Mouse (Mus musculus) embryonic stem cell, embryonic (primary cell): ENCODE measurements around the gene Gm10842.

Source experiments
- CTCF ChIA-PET, 4 experiments: fragments of 300-600 bp in 2 of 4; fragments of 350-600 bp in 2 of 4; sonication (Branson Sonifier 250); formaldehyde crosslinking; loops; one replicate each; lab custom pipeline; 2022; ENCODE audit warnings: inconsistent platforms in 2 of 4; lab: Charles Lee
- POLR2A ChIA-PET, 4 experiments: fragments of 300-600 bp in 2 of 4; fragments of 350-600 bp in 2 of 4; sonication (Branson Sonifier 250); formaldehyde crosslinking; loops; one replicate each; lab custom pipeline; 2022; ENCODE audit warnings: antibody characterized with exemption in 4 of 4, inconsistent platforms in 1 of 4; lab: Charles Lee

Gm10842 gene

GRCm38 (mm10) chr11:105178516-105178915 lies 31.8 kb downstream of the Gm10842 start, which contains the start of gene Tlk2:
Gene Tlk2 (plus strand): TSS chr11:105178807.
- CTCF ChIA-PET, result interaction anchor here in 2 of 4 experiments (0.6 kb wide), 2 partner anchors 49 to 1974 kb away, joined by 3 read pairs; no protein-coding TSS in a partner anchor

GRCm38 (mm10) chr11:105179523-105179922 lies 32.8 kb downstream of the Gm10842 start:
- POLR2A ChIA-PET, result interaction anchor here (0.6 to 6.1 kb wide), 12 partner anchors 11 to 962 kb away, joined by 3 to 73 read pairs (median 7); partner anchors contain the start of gene Mettl2 (in 2 of the 4)
- CTCF ChIA-PET, result no interaction called here

More at GRCm38 (mm10) chr11:105178516-105178915, 31.8 kb downstream of the Gm10842 start, which contains the start of gene Tlk2:
- POLR2A ChIA-PET, result interaction anchor here in 3 of 4 experiments (0.9 to 6.1 kb wide), 10 partner anchors 9 to 41 kb away, joined by 3 to 73 read pairs (median 6); no protein-coding TSS in a partner anchor

GRCm38 (mm10) chr11:105180471-105181091 lies 33.9 kb downstream of the Gm10842 start:
- POLR2A ChIA-PET, result interaction anchor here (0.6 to 6.1 kb wide), 29 partner anchors 10 to 1617 kb away, joined by 3 to 73 read pairs (median 6); partner anchors contain the start of genes Mettl2 (in 3 of the 4), Itgb3 (in 1 of the 4) and Taco1 (in 1 of the 4)
- CTCF ChIA-PET, result interaction anchor here in 2 of 4 experiments (0.6 to 1.9 kb wide), 3 partner anchors 9 to 12 kb away, joined by 4 to 5 read pairs (median 4); no protein-coding TSS in a partner anchor

GRCm38 (mm10) chr11:105181126-105181637 lies 34.5 kb downstream of the Gm10842 start:
- ChIA-PET CTCF (interaction anchor here in 3 of 4 experiments (0.6 to 1.9 kb wide), 5 partner anchors 10 to 207 kb away, joined by 3 to 5 read pairs (median 4); no protein-coding TSS in a partner anchor), POLR2A (interaction anchor here (0.6 to 6.1 kb wide), 36 partner anchors 10 to 1618 kb away, joined by 3 to 73 read pairs (median 5); partner anchors contain the start of genes Mettl2 (in 3 of the 4), Itgb3 (in 1 of the 4) and Taco1 (in 1 of the 4))

GRCm38 (mm10) chr11:105181689-105182460 lies 35.2 kb downstream of the Gm10842 start:
- CTCF ChIA-PET, result interaction anchor here (0.5 to 1.9 kb wide), 10 partner anchors 11 to 533 kb away, joined by 3 to 5 read pairs (median 4); no protein-coding TSS in a partner anchor

GRCm38 (mm10) chr11:105182461-105182855 lies 35.8 kb downstream of the Gm10842 start:
- CTCF ChIA-PET, result interaction anchor here in 3 of 4 experiments (0.6 to 1.9 kb wide), 4 partner anchors 11 to 533 kb away, joined by 3 to 5 read pairs (median 4); no protein-coding TSS in a partner anchor

More at GRCm38 (mm10) chr11:105181689-105182460, 35.2 kb downstream of the Gm10842 start:
- POLR2A ChIA-PET, result interaction anchor here (0.6 to 6.1 kb wide), 40 partner anchors 10 to 970 kb away, joined by 3 to 73 read pairs (median 5); partner anchors contain the start of genes Mettl2 (in 3 of the 4) and Itgb3 (in 1 of the 4)

GRCm38 (mm10) chr11:105184678-105185077 lies 38.0 kb downstream of the Gm10842 start:
- ChIA-PET POLR2A (interaction anchor here in 3 of 4 experiments (0.7 to 3.2 kb wide), 7 partner anchors 11 to 895 kb away, joined by 3 to 25 read pairs (median 3); no protein-coding TSS in a partner anchor), CTCF (interaction anchor here in 1 of 4 experiments (1.0 kb wide), 1 partner anchor 9 kb away, joined by 8 read pairs; no protein-coding TSS in a partner anchor)

More at GRCm38 (mm10) chr11:105182461-105182855, 35.8 kb downstream of the Gm10842 start:
- POLR2A ChIA-PET, result interaction anchor here (0.6 to 6.1 kb wide), 20 partner anchors 10 to 778 kb away, joined by 3 to 73 read pairs (median 9); partner anchors contain the start of gene Mettl2 (in 3 of the 4)

GRCm38 (mm10) chr11:105192186-105192585 lies 45.5 kb downstream of the Gm10842 start:
- CTCF ChIA-PET, result interaction anchor here in 1 of 4 experiments (1.6 kb wide), 1 partner anchor 11 kb away, joined by 9 read pairs; no protein-coding TSS in a partner anchor
- POLR2A ChIA-PET, result interaction anchor here in 2 of 4 experiments (0.8 to 1.6 kb wide), 10 partner anchors 9 to 26 kb away, joined by 3 to 9 read pairs (median 3); partner anchors contain the start of gene Tlk2 (in 1 of the 2)
